Mouse (Mus musculus): ENCODE measurements around the gene Suclg1. TPM values are rescaled to one million over a fixed set of nuclear protein-coding genes. Genes with fewer than 3 reads are reported as not detected.
A peak's percentile ranks its signal among the peaks of the same experiment; 100 is the strongest.

The Suclg1 gene
- polyA plus RNA-seq, 1 experiment from 2014 or later, result 134 TPM

DNA sequence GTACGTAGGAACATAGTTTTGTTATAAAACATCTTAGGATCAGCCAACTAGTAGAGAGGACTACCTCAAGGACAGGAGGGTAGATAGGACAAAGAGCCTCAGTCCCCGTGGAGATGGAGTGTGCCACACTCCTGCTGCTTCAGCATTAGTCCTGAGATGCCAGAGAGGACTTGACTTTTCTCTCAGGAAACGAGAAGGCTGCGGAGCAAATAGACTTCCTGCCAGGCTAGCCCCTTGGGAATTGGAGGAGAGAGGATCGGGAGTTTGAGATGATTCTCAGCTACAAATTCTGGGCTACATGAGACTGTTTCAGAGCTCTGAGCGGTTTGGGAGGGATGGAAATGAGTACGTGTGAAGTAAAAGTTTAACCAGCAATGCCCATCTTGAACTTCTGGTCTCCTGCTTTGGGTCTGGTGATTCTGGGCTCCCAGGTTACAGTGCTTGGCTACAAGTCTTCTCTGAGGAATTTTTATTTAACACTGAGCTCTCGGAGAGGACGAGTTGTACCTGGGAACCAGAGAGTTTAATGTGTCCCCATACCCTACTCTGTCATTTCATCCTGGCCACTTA is 32.4 kb downstream of the Suclg1 start:
- no peaks in the 10 kb centered on the region for H3K4me1 ChIP-seq (replicated peaks)
- H3K36me3 ChIP-seq, result peaks cover 36% of the 10 kb centered on the region
- H3K9ac ChIP-seq (replicated peaks), result no peak overlapping the region
- no peak overlapping the region for H3K27ac ChIP-seq
- H3K4me2 ChIP-seq (replicated peaks), result no peak overlapping the region
- no peak overlapping the region for H3K4me3 ChIP-seq (replicated peaks)
- WGBS, result 84% methylated on average over 9 of the region's 9 CpGs
- no peaks in the 10 kb centered on the region for H3K27me3 ChIP-seq
- no peaks in the 10 kb centered on the region for H3K9me3 ChIP-seq
- no peak for ATAC-seq

DNA sequence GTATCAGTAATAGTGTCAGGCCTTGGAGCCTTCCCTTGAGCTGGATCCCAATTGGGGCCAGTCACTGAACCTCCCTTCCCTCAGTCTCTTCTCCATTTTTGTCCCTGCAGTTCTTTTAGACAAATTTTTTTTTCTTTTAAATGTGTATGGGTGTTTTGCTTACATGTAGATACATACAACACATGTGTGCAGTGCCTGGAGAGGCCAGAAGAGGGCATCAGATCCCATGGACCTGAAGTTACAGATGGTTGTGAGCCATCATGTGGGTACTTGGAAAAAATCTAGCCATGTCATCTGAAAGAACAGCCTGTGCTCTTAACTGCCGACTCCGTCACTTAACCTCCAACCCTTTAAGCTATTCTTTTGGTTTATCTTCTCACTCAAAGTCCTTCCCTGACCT is 38.1 kb downstream of the Suclg1 start:
- Histone ChIP-seq H3K27ac (no peak overlapping the region), H3K4me3 (replicated peaks) (no peak overlapping the region), H3K36me3 (no peaks in the 10 kb centered on the region), H3K4me1 (replicated peaks) (no peaks in the 10 kb centered on the region), H3K9me3 (no peaks in the 10 kb centered on the region), H3K9ac (replicated peaks) (no peak overlapping the region), H3K27me3 (no peaks in the 10 kb centered on the region), H3K4me2 (replicated peaks) (no peak overlapping the region)
- no peak for ATAC-seq
- WGBS, result 97% methylated on average over 2 of the region's 2 CpGs

DNA sequence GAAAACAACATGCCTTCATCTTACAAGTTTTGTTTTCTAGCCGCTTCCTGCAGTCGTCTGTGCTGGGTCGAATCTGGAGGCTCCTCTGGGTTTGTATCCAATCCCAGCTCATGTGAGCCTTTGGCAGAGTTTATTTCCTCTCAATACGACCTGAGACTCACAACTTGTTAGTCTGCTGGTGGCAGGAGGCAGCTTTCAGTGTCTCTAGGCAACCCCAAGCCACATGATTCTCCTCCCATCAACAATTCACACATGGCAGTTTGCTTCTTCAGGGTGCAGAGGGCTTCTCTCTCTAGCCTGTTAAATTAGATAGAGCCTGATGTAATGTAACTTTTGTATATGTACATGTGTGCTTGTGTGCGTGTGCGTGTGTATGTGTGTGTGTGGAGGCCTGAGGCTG is 58.7 kb downstream of the Suclg1 start:
- no peak overlapping the region for H3K27ac ChIP-seq
- no peak overlapping the region for H3K4me3 ChIP-seq (replicated peaks)
- no peak overlapping the region for H3K9ac ChIP-seq (replicated peaks)
- no peak for ATAC-seq
- no peak overlapping the region for H3K4me2 ChIP-seq (replicated peaks)
- H3K9me3 ChIP-seq, result no peaks in the 10 kb centered on the region
- no peaks in the 10 kb centered on the region for H3K36me3 ChIP-seq
- peaks cover 16% of the 10 kb centered on the region for H3K27me3 ChIP-seq
- WGBS, result 78% methylated on average over 6 of the region's 6 CpGs
- H3K4me1 ChIP-seq (replicated peaks), result no peaks in the 10 kb centered on the region

DNA sequence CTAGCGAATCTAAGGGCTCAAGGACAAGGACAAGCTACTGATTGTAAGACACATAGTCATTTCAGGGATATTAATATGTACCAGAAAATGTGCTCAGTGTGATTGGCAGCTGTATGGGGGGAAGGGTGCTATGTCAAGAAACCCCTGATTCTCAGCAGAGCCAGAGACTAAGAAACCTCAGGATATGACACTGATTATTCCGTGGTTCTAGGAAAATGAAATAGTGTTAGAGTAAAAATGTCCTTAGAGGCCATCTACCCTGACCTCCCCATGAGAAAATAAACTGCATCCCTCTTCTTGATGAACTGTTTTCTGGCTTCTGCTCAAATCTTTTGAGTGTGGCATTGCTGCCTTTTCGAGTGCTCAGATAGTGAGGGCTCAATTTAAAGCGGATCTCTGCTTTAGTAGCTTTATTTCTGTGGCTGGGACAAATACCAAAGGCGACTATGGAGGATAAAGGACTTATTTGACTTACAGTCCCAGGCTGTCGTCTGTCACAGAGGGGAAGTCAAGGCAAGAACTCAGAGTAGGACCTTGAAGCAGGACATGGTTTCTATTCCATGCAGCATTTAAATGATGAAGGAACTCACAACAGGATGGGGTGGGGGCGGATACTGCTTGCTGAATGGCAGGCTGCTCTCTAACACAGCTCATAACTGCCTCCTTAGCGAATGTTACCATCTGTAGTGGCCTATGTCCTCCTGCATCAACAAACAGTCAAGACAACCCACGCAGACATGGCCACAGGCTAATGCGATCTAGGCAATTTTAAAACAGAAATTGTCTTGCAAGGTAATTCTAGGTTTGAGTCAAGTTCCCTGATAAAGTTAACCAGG is 60.7 kb downstream of the Suclg1 start:
- H3K4me3 ChIP-seq (replicated peaks), result no peak overlapping the region
- no peak overlapping the region for H3K9ac ChIP-seq (replicated peaks)
- no peaks in the 10 kb centered on the region for H3K4me1 ChIP-seq (replicated peaks)
- H3K27me3 ChIP-seq, result peaks cover 28% of the 10 kb centered on the region
- 82% methylated on average over 10 of the region's 10 CpGs for WGBS
- H3K9me3 ChIP-seq, result no peaks in the 10 kb centered on the region
- H3K4me2 ChIP-seq (replicated peaks), result no peak overlapping the region
- no peak overlapping the region for H3K27ac ChIP-seq
- no peaks in the 10 kb centered on the region for H3K36me3 ChIP-seq
- no peak for ATAC-seq

DNA sequence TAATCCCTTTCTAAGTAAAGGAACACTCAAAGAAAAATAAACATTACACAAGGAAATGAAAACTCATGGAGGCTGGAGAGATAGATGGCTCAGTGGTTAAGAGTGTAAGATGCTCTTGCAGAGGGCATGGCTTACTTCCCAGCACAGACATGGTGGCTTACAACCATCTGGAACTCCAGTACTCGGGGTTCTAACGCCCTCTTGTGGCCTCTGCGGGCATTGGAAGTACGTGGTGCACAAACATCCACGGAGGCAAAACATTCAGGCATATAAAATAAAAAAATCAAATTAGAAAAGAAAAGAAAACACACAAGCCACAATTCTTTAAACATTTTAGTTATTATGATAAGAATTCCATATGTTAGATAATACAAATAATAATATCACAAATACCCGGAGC is 63.2 kb downstream of the Suclg1 start:
- Histone ChIP-seq H3K27ac (no peak overlapping the region), H3K9me3 (no peaks in the 10 kb centered on the region), H3K4me3 (replicated peaks) (no peak overlapping the region), H3K27me3 (peaks cover 35% of the 10 kb centered on the region), H3K4me2 (replicated peaks) (no peak overlapping the region), H3K9ac (replicated peaks) (no peak overlapping the region), H3K36me3 (no peaks in the 10 kb centered on the region), H3K4me1 (replicated peaks) (peaks cover 11% of the 10 kb centered on the region)
- WGBS, result 70% methylated on average over 6 of the region's 6 CpGs
- no peak for ATAC-seq

DNA sequence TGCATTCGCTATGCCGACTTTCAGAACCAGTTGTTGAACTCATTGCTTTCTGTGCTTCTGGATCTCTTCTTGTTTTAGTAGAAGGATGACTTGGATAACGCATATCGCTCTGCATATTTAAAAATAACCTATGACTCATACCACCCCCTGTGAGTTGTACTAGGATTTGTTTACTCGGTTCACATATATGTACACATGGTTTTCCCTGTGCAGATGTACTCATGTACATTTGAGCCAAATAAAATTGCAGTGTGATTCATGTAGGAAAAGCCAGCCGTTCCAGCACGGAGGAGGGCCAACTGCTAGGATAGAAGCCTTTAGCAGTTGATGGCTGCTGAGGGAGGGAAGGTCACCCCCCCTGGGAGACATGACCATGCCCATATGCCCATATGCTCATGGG is 63.6 kb downstream of the Suclg1 start:
- H3K4me2 ChIP-seq (replicated peaks), result no peak overlapping the region
- ATAC-seq, result no peak
- 97% methylated on average over 7 of the region's 7 CpGs for WGBS
- H3K27ac ChIP-seq, result no peak overlapping the region
- no peaks in the 10 kb centered on the region for H3K9me3 ChIP-seq
- no peak overlapping the region for H3K4me3 ChIP-seq (replicated peaks)
- H3K36me3 ChIP-seq, result no peaks in the 10 kb centered on the region
- H3K27me3 ChIP-seq, result peaks cover 40% of the 10 kb centered on the region
- H3K4me1 ChIP-seq (replicated peaks), result peaks cover 11% of the 10 kb centered on the region
- H3K9ac ChIP-seq (replicated peaks), result no peak overlapping the region

DNA sequence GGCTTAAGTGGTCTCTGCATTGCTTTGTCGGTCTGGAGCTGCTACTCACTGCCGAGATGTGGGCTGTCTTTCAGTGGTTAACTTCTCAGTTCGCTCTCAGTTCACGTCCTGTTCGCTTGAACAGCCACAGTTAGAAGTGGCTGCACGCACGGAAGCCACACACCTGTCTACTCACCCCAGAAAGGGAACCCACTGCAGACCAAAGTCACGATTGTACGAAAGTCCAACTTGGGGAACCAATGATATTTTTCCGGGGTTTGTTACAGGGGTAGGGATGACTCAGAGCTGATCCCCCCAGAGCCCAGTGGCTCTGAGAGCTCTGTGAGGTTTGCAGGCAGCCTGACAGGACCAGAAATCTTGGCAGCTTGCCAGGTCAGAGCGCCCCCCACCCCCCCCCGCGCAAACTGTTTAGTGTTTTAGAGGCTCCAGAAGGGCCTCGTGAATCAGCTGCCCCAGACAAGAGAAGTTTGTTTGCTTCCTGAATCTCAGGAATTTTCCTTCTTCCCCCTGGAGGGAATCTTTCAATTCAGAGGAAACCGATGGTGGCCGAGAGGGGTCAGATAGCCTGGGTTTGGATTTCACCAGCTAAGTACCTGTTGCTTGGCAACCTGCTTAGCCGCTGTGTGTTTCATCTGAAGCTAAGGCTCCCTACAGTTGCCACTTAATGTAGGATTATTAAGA is 66.9 kb downstream of the Suclg1 start:
- Histone ChIP-seq H3K9me3 (no peaks in the 10 kb centered on the region), H3K27me3 (peaks cover 61% of the 10 kb centered on the region), H3K9ac (replicated peaks) (peak overlapping the region; percentile 34), H3K36me3 (no peaks in the 10 kb centered on the region), H3K4me3 (replicated peaks) (peak overlapping the region; percentile 43), H3K4me2 (replicated peaks) (peak overlapping the region; percentile 60), H3K4me1 (replicated peaks) (peaks cover 11% of the 10 kb centered on the region), H3K27ac (0 out of 2 replicates have a peak overlapping the region, but pooled peaks have one; percentile 2)
- ATAC-seq, result peak; percentile 89
- under 1% methylated on average over 17 of the region's 17 CpGs for WGBS

DNA sequence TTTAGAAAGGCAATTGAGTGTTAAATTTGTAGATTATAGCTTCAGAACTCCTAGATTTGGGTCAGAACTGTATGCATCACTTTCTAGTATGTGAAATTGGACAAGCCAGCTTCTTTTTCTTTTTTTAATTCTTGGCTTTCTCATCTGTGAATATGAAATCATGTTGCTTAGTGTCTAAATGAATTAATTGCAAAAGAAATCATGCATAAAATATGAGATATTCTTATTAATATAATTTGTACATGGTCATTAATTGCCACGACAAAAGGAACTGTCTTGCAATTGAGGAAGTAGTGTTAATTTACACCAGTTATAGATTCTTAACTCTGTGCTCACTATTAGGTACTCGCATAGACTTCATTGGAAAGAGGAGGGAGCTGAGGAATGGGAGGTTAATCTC is 74.1 kb downstream of the Suclg1 start:
- Histone ChIP-seq H3K4me1 (replicated peaks) (peaks cover 6% of the 10 kb centered on the region; the same call in 1 of the 2 replicates), H3K27ac (no peak overlapping the region), H3K27me3 (peaks cover 49% of the 10 kb centered on the region), H3K9ac (replicated peaks) (no peak overlapping the region), H3K9me3 (no peaks in the 10 kb centered on the region), H3K36me3 (no peaks in the 10 kb centered on the region), H3K4me2 (replicated peaks) (no peak overlapping the region), H3K4me3 (replicated peaks) (no peak overlapping the region)
- no peak for ATAC-seq
- WGBS, result 82% methylated on average over 2 of the region's 2 CpGs

Other genes starting within 250 kb of the Suclg1 start
- 0.08 and 0.17 TPM in 2 replicates for gene Dnah6, start 26.7 kb upstream of the Suclg1 start, polyA plus RNA-seq (2015; fragmentation: Nextera tagmentation; extraction: Ambion mirVana)
- gene 4931417E11Rik, start 221.3 kb downstream of the Suclg1 start, polyA plus RNA-seq (2015; fragmentation: Nextera tagmentation; extraction: Ambion mirVana), result not detected in 2 replicates

Data from midbrain, embryonic 13.5 days (tissue).